Mouse (Mus musculus) testis, adult 2 months (tissue): ENCODE measurements around the gene Tspan9. TPM values are rescaled to one million over a fixed set of nuclear protein-coding genes. Genes with fewer than 3 reads are reported as not detected.

Experiments used
- H3K27ac ChIP-seq: fragments of 200-500 bp; 2 replicates; pipeline ENCODE4 v1.5.1; 2012; ENCODE audit warnings: low read depth, low read length; ENCODE audit not compliant: control insufficient read depth, insufficient read depth
- H3K27me3 ChIP-seq: fragments of 200-500 bp; 2 replicates; pipeline ENCODE4 v1.6.1; 2012; ENCODE audit warnings: mild to moderate bottlenecking, low read length, moderate library complexity; ENCODE audit not compliant: control insufficient read depth, insufficient read depth
- H3K36me3 ChIP-seq: fragments of 200-500 bp; 2 replicates; pipeline ENCODE4 v1.6.1; 2012; ENCODE audit warnings: mild to moderate bottlenecking, low read length; ENCODE audit not compliant: control insufficient read depth, insufficient read depth
- H3K4me1 ChIP-seq: fragments of 200-500 bp; 2 replicates; pipeline ENCODE4 v1.6.1; 2012; ENCODE audit warnings: low read length; ENCODE audit not compliant: control insufficient read depth, insufficient read depth
- H3K4me3 ChIP-seq: fragments of 200-500 bp; 2 replicates; pipeline ENCODE4 v1.5.1; 2012; ENCODE audit warnings: low read depth, mild to moderate bottlenecking, low read length, moderate library complexity, mixed read lengths; ENCODE audit not compliant: control insufficient read depth
- CTCF ChIP-seq: fragments of 200-500 bp; IDR thresholded peaks from 2 replicates; pipeline ENCODE4 v1.5.1; 2012; ENCODE audit warnings: low read depth, mild to moderate bottlenecking, inconsistent platforms, low read length, moderate library complexity; ENCODE audit not compliant: control insufficient read depth, insufficient read depth, insufficient replicate concordance
- POLR2A ChIP-seq: fragments of 200-500 bp; IDR thresholded peaks from 2 replicates; pipeline ENCODE4 v1.6.1; 2012; ENCODE audit warnings: low read depth, mild to moderate bottlenecking, inconsistent platforms, low read length, moderate library complexity; ENCODE audit not compliant: control insufficient read depth
- polyA plus RNA-seq: library from polyadenylated mRNA; depleted of rRNA; stranded (reverse); fragments of >200 nt; gene quantifications from 2 replicates; pipeline ENCODE4 v1.2.3, GENCODE M21; 2012

The Tspan9 gene
- polyA plus RNA-seq, 1 experiment: 3.5 TPM

GRCm38 (mm10) chr6:128034317-128035249, 108.8 kb downstream of the Tspan9 start:
- H3K4me3 ChIP-seq: peak overlapping the region; percentile 57
- H3K36me3 ChIP-seq: no peaks in the 10 kb centered on the region
- no peak overlapping the region for H3K27ac ChIP-seq
- H3K4me1 ChIP-seq: peaks cover 13% of the 10 kb centered on the region
- TF ChIP-seq CTCF (no peak), POLR2A (no peak)
- H3K27me3 ChIP-seq: no peaks in the 10 kb centered on the region; the same call in 1 of the 2 replicates

- Histone ChIP-seq H3K27me3 (no peaks in the 10 kb centered on the region; the same call in 1 of the 2 replicates), H3K27ac (no peak overlapping the region), H3K4me3 (peak overlapping the region; percentile 57; the same call in 1 of the 2 replicates), H3K4me1 (peaks cover 13% of the 10 kb centered on the region), H3K36me3 (no peaks in the 10 kb centered on the region)
- TF ChIP-seq POLR2A: no peak
- TF ChIP-seq CTCF: no peak
These were observed 109.5 kb downstream of the Tspan9 start for GRCm38 (mm10) chr6:128033868-128034250.

GRCm38 (mm10) chr6:128033172-128033867, 110.1 kb downstream of the Tspan9 start:
- Histone ChIP-seq H3K27me3 (no peaks in the 10 kb centered on the region; the same call in 1 of the 2 replicates), H3K4me3 (no peak overlapping the region), H3K4me1 (peaks cover 13% of the 10 kb centered on the region), H3K27ac (no peak overlapping the region), H3K36me3 (no peaks in the 10 kb centered on the region)
- no peak for TF ChIP-seq POLR2A
- no peak for TF ChIP-seq CTCF

GRCm38 (mm10) chr6:128032252-128033171, 110.9 kb downstream of the Tspan9 start:
- no peaks in the 10 kb centered on the region; the same call in 1 of the 2 replicates for H3K27me3 ChIP-seq
- no peak overlapping the region for H3K27ac ChIP-seq
- TF ChIP-seq CTCF: peak; percentile 65; the same call in 1 of the 2 replicates
- no peak for TF ChIP-seq POLR2A
- no peaks in the 10 kb centered on the region for H3K36me3 ChIP-seq
- no peak overlapping the region for H3K4me3 ChIP-seq
- H3K4me1 ChIP-seq: peaks cover 13% of the 10 kb centered on the region

- Histone ChIP-seq H3K4me1 (peaks cover 12% of the 10 kb centered on the region), H3K4me3 (no peak overlapping the region), H3K27me3 (no peaks in the 10 kb centered on the region; the same call in 1 of the 2 replicates), H3K36me3 (no peaks in the 10 kb centered on the region), H3K27ac (no peak overlapping the region)
- no peak for TF ChIP-seq POLR2A
- no peak for TF ChIP-seq CTCF
These were observed 111.8 kb downstream of the Tspan9 start for GRCm38 (mm10) chr6:128031584-128031983.

DNA sequence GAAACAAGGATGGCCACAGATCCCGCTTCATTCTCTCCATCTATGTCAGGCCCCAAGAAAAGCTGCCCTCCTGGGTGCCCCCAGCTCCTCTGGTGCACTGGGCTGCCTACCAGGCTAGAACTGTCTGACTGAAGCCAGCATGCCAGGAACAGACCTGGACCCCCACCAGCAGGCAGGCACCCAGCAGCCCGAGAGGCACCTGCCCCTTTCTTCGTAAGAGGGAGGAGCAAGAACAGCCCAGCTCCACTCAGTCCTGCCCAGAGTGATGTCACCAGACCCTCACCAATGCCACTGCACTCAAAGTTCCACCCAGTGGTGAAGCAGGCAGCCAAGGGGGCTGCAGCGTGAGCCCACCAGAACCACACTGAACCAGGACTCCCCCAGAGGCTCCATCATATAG, 112.3 kb downstream of the Tspan9 start:
- no peak for TF ChIP-seq CTCF
- no peak for TF ChIP-seq POLR2A
- Histone ChIP-seq H3K4me1 (peaks cover 9% of the 10 kb centered on the region), H3K27me3 (no peaks in the 10 kb centered on the region; the same call in 1 of the 2 replicates), H3K36me3 (no peaks in the 10 kb centered on the region), H3K4me3 (no peak overlapping the region), H3K27ac (no peak overlapping the region)
